Mouse (Mus musculus): ENCODE results near the gene Ccdc50.

- TF ChIP-seq CTCF (IDR thresholded peaks at IDR 0.05; ENCODE audit: low read depth, low read length) (no peak), POLR2A (IDR thresholded peaks at IDR 0.05; ENCODE audit: borderline replicate concordance, low read depth, low read length) (no peak)
Measured at GRCm38 (mm10) chr16:27349878-27350532, 38.7 kb upstream of the Ccdc50 start.
